Mouse (Mus musculus) midbrain, embryonic 14.5 days (tissue): ENCODE data around the gene Fgfrl1. TPM values are rescaled to one million over a fixed set of nuclear protein-coding genes. Genes with fewer than 3 reads are reported as not detected.

Experiments used
- ATAC-seq: fragments of 200-750 bp; cut with Nextera tagmentation; 2 replicates; pipeline ENCODE4 v1.8.0; 2017; ENCODE audit warnings: moderate number of reproducible peaks, moderate library complexity; ENCODE audit not compliant: low FRiP score, low TSS enrichment
- DNase-seq: peaks from one replicate; pipeline ENCODE4 v3.0.0-alpha.2; 2015
- H3K27ac ChIP-seq: fragments of 300-500 bp; sonication (generic); replicated peaks from 2 replicates; pipeline ENCODE4 v1.5.1; 2014; ENCODE audit warnings: mild to moderate bottlenecking, low read depth, low read length, moderate library complexity
- H3K27me3 ChIP-seq: fragments of 300-500 bp; sonication (generic); 2 replicates; pipeline ENCODE4 v1.6.1; 2014; ENCODE audit warnings: low read length, control low read depth, mixed read lengths; ENCODE audit not compliant: control insufficient read depth, insufficient read depth
- H3K36me3 ChIP-seq: fragments of 300-500 bp; sonication (generic); 2 replicates; pipeline ENCODE4 v1.6.1; 2014; ENCODE audit warnings: low read length, control low read depth; ENCODE audit not compliant: control insufficient read depth, insufficient read depth
- H3K4me1 ChIP-seq: fragments of 300-500 bp; sonication (generic); 2 replicates; pipeline ENCODE4 v1.6.1; 2014; ENCODE audit warnings: mild to moderate bottlenecking, antibody characterized with exemption, low read length, control low read depth; ENCODE audit not compliant: control insufficient read depth, insufficient read depth
- H3K4me2 ChIP-seq: fragments of 300-500 bp; sonication (generic); 2 replicates; pipeline ENCODE4 v1.6.1; 2014; ENCODE audit warnings: mild to moderate bottlenecking, low read length, moderate library complexity
- H3K4me3 ChIP-seq: fragments of 300-500 bp; sonication (generic); replicated peaks from 2 replicates; pipeline ENCODE4 v1.5.1; 2014; ENCODE audit warnings: low read depth, low read length
- H3K9ac ChIP-seq: fragments of 300-500 bp; sonication (generic); replicated peaks from 2 replicates; pipeline ENCODE4 v1.6.1; 2014; ENCODE audit warnings: mild to moderate bottlenecking, low read length, moderate library complexity
- H3K9me3 ChIP-seq: fragments of 300-500 bp; sonication (generic); 2 replicates; pipeline ENCODE4 v1.6.1; 2016; ENCODE audit warnings: low read length, control low read depth, mixed read lengths; ENCODE audit not compliant: control insufficient read depth
- WGBS: fragments of 180-500 bp; shearing (Covaris S2); extraction: QIAGEN DNeasy Blood & Tissue Kit; methylation state at CpG from one replicate; pipeline ENCODE4 v1.1.7; 2014; 5-methylcytosine and 5-hydroxymethylcytosine counted together
- polyA plus RNA-seq: library from polyadenylated mRNA; unstranded; fragments of >200 nt; fragmentation: Nextera tagmentation; extraction: Ambion mirVana; gene quantifications from 2 replicates; pipeline ENCODE4 v1.2.1, GENCODE M21; 2014

The Fgfrl1 gene
- polyA plus RNA-seq, 1 experiment from 2014 or later = 5.2 TPM

DNA sequence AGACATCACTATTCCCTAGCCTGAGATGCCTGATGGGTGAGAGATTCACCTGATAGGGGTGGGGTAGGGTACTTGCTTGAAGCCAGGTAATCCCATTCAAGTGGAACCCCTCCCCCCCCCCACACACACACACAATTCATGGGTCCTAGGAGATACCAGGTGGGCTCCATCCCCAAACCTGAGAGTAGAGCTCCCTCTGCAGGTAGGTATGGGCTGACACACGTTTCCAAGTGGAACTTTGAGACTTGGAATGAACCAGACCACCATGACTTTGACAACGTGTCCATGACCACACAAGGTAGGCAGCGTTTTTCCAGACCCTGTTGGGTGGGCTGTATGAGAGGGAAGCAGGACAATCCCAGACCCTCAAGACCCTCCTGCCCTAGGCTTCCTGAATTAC is 12.3 kb upstream of the Fgfrl1 start:
- WGBS = 51% methylated on average over 3 of the region's 3 CpGs
- Histone ChIP-seq H3K36me3 (no peaks in the 10 kb centered on the region), H3K27ac (no peak overlapping the region), H3K4me3 (no peak overlapping the region), H3K27me3 (no peaks in the 10 kb centered on the region), H3K9me3 (no peaks in the 10 kb centered on the region), H3K4me1 (peaks cover 17% of the 10 kb centered on the region; the same call in 1 of the 2 replicates), H3K4me2 (no peak overlapping the region), H3K9ac (no peak overlapping the region)
- ATAC-seq (no peak), DNase-seq (peak; percentile 11)

DNA sequence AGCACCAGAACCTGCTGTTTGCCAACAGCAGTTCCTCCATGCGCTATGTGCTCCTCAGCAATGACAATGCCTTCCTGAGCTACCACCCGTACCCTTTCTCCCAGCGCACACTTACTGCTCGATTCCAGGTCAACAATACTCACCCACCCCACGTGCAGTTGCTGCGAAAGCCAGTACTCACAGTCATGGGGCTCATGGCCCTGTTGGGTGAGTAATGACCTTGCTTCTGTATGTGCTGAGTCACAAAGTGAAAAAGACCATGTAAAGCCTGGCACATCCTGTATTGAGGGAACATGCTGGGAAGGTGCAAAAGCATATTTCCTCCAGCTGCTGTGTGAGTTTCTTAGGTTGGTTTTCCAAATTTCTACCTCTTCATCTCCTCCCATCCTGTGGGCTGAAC is 11.3 kb upstream of the Fgfrl1 start:
- H3K27ac ChIP-seq = no peak overlapping the region
- H3K36me3 ChIP-seq = no peaks in the 10 kb centered on the region
- 95% methylated on average over 6 of the region's 6 CpGs for WGBS
- no peak for ATAC-seq
- no peak for DNase-seq
- no peaks in the 10 kb centered on the region for H3K9me3 ChIP-seq
- H3K4me2 ChIP-seq = no peak overlapping the region
- peaks cover 17% of the 10 kb centered on the region; the same call in 1 of the 2 replicates for H3K4me1 ChIP-seq
- no peak overlapping the region for H3K4me3 ChIP-seq
- H3K27me3 ChIP-seq = no peaks in the 10 kb centered on the region
- H3K9ac ChIP-seq = 0 out of 2 replicates have a peak overlapping the region, but pooled peaks have one; percentile 20

DNA sequence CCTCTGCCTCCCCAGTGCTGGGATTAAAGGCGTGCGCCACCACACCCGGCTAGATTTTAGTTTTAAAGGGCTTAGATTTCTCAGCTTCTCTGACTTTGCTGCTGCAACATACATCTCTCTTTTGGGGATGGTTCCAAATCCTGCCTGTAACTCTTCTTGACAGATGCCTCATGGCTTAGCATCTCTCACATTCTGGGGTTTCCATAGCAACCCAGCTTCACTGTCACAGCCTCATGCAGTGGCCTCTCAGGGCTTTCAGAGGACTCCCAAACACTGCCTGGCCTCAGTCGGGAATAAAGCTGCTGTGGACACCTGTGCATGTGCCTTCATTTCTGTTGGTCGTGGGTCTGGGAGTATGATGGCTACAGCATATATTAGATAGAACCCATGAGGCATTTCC is 3.1 kb upstream of the Fgfrl1 start:
- Histone ChIP-seq H3K4me1 (0 out of 2 replicates have a peak, but pooled peaks cover 3% of the 10 kb centered on the region), H3K4me2 (no peak overlapping the region), H3K27ac (no peak overlapping the region), H3K27me3 (peaks cover 12% of the 10 kb centered on the region), H3K4me3 (no peak overlapping the region), H3K9me3 (no peaks in the 10 kb centered on the region), H3K9ac (no peak overlapping the region), H3K36me3 (no peaks in the 10 kb centered on the region)
- WGBS = 64% methylated on average over 5 of the region's 5 CpGs
- DNase-seq (peak; percentile 24), ATAC-seq (no peak)

DNA sequence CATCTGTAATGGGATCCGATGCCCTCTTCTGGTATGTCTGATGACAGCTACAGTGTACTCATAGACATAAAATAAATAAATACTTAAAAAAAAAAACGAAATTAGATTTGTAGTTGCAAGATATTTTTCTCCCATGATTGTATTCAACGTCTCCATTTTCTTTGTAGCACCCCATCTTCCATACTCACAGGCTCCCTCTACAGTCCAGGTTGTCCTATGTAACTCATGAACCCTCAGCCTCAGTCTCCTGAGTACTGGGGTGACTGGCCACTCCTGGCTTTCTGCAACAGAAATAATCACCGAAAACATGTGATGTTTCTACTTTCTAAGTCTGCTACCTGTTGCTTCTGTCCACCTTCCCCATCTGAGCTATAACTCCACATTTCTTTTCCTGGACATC is 1.0 kb upstream of the Fgfrl1 start:
- peaks cover 12% of the 10 kb centered on the region for H3K27me3 ChIP-seq
- 73% methylated on average over 4 of the region's 4 CpGs for WGBS
- H3K4me3 ChIP-seq = no peak overlapping the region
- H3K9me3 ChIP-seq = no peaks in the 10 kb centered on the region
- no peak for DNase-seq
- ATAC-seq = no peak
- H3K4me2 ChIP-seq = no peak overlapping the region
- H3K9ac ChIP-seq = no peak overlapping the region
- no peaks in the 10 kb centered on the region for H3K36me3 ChIP-seq
- H3K4me1 ChIP-seq = 0 out of 2 replicates have a peak, but pooled peaks cover 6% of the 10 kb centered on the region
- no peak overlapping the region for H3K27ac ChIP-seq

DNA sequence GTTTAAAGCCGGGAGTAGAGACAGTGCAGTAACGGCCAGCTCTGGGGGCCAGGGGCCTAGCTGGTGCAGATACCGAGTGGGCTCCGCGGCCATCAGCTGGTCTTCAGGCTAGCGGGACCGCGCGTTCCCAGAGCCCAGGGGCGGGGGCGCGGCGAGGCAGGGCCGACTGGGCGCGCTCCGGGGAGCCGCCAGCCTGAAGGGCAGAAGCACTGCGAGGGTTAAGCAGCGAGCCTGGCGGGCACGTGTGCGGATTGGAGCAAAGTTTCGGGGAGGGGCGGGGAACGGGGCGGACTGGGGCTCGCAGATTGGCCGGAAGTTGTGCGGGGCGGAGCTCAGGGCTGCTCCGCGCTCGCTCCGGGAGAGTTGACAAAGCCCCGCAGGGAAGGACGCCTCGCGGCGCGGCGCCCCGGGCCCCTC is 1.7 kb downstream of the Fgfrl1 start:
- peak; percentile 93 for ATAC-seq
- H3K36me3 ChIP-seq = no peaks in the 10 kb centered on the region
- peak overlapping the region; percentile 95 for H3K4me2 ChIP-seq
- peak overlapping the region; percentile 37; the same call in 1 of the 2 replicates for H3K9ac ChIP-seq
- H3K27me3 ChIP-seq = peaks cover 12% of the 10 kb centered on the region
- WGBS = under 1% methylated on average over 36 of the region's 43 CpGs
- 0 out of 2 replicates have a peak, but pooled peaks cover 11% of the 10 kb centered on the region for H3K4me1 ChIP-seq
- H3K27ac ChIP-seq = no peak overlapping the region
- H3K9me3 ChIP-seq = no peaks in the 10 kb centered on the region
- DNase-seq = peak; percentile 93
- peak overlapping the region; percentile 50 for H3K4me3 ChIP-seq

DNA sequence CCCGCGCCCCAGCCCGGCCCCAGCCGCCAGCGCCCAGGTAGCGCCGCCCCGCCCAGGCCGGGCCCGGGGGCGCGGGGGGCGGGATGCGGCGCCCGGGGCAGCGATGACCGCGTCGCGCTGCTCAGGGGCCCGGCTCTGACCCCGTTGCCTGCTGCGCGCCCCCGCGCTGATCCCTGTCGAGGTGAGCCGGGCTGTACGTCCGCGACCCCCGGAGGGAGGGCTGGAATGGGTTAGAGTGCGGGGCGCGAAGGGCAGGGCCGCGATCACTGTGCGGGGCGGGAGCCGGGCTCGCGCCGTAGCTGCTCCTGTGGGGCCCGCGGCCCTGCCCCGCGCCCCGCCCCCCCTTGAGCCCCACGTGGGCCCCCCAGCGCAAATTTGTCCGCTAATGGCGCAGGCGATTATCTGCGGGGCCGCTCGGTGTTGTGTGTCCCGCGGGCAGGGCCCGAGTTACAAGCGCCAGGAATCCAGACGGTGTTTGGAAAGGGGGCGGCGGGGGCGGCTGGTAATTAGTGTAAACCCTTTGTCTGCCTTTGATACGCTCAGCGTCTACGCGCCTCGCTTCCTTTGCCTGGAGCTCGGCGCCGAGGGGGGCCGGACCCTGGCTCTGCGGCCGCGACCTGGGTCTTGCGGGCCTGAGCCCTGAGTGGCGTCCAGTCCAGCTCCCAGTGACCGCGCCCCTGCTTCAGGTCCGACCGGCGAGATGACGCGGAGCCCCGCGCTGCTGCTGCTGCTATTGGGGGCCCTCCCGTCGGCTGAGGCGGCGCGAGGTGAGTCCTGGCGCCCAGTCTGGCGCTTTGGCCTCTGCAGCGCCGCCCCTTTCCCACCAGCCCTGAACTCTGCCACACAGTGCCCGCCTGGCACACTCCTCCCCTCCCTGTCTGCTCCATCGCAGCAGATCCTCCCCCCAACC is 2.4 kb downstream of the Fgfrl1 start:
- WGBS = 1% methylated on average over 96 of the region's 99 CpGs
- H3K27me3 ChIP-seq = peaks cover 12% of the 10 kb centered on the region
- H3K4me1 ChIP-seq = 0 out of 2 replicates have a peak, but pooled peaks cover 11% of the 10 kb centered on the region
- H3K9ac ChIP-seq = peak overlapping the region; percentile 50
- H3K4me2 ChIP-seq = peak overlapping the region; percentile 95
- peak overlapping the region; percentile 50 for H3K4me3 ChIP-seq
- no peak overlapping the region for H3K27ac ChIP-seq
- DNase-seq (peak; percentile 52), ATAC-seq (peak; percentile 62)
- no peaks in the 10 kb centered on the region for H3K36me3 ChIP-seq
- H3K9me3 ChIP-seq = no peaks in the 10 kb centered on the region

DNA sequence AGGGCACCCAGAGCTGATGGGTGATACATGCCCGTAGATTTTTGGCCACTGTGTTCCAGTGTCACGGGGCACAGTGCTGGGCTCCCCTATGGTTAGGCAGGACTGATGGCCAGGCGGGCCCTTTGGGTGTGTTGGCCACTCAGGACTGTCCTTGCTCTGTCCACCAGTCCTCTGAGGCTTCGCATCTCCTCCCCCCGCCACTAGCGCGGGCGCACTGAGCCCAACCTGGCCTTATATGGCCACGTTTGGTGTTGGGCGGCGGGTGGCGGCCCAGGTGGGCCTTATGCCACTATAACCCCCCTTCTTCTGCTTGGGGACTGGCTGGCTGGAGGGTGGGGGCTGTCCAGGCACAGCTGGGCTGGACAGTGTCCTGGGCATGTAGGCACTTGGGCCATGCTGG is 3.7 kb downstream of the Fgfrl1 start:
- Histone ChIP-seq H3K4me3 (no peak overlapping the region), H3K4me1 (0 out of 2 replicates have a peak, but pooled peaks cover 11% of the 10 kb centered on the region), H3K27me3 (peaks cover 12% of the 10 kb centered on the region), H3K27ac (no peak overlapping the region), H3K36me3 (no peaks in the 10 kb centered on the region), H3K9ac (no peak overlapping the region), H3K4me2 (no peak overlapping the region), H3K9me3 (no peaks in the 10 kb centered on the region)
- ATAC-seq = no peak
- 96% methylated on average over 12 of the region's 12 CpGs for WGBS
- no peak for DNase-seq

DNA sequence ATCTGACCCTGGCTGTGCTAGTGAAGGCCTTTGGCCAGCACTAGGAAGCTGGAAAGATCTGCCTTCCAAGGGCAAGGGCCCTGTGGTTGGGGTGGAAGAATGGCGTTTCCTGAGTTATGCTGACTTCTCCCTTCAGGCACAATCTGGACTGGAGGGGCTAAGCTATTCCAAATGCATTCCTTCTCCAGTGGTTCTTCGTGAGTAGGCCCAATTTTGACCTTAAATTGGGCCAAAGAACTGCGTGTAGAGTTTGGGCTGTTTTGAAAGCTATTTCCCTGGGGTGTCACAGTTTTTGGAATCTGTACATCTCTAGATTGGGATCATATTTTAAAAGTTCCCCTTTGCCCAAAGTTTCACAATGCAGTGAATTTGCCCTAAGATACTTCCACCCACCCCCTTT is 4.4 kb downstream of the Fgfrl1 start:
- no peak for ATAC-seq
- H3K27ac ChIP-seq = no peak overlapping the region
- H3K4me2 ChIP-seq = no peak overlapping the region
- H3K4me1 ChIP-seq = 0 out of 2 replicates have a peak, but pooled peaks cover 11% of the 10 kb centered on the region
- peaks cover 12% of the 10 kb centered on the region for H3K27me3 ChIP-seq
- WGBS = 91% methylated on average over 3 of the region's 3 CpGs
- no peak overlapping the region for H3K9ac ChIP-seq
- H3K9me3 ChIP-seq = no peaks in the 10 kb centered on the region
- no peak overlapping the region for H3K4me3 ChIP-seq
- no peaks in the 10 kb centered on the region for H3K36me3 ChIP-seq
- no peak for DNase-seq
